Mouse (Mus musculus): ENCODE data around the gene Pde4b.

- peak; percentile 90 for TF ChIP-seq CTCF (IDR thresholded peaks at IDR 0.05; ENCODE audit: extremely low read depth, insufficient read depth, low read length)
- no peak for TF ChIP-seq POLR2A (IDR thresholded peaks at IDR 0.05; ENCODE audit: extremely low read depth, insufficient read depth, low read length)
These were observed 569.2 kb downstream of the Pde4b start for GRCm38 (mm10) chr4:102656494-102657036.
